Mouse (Mus musculus) skeletal muscle tissue, postnatal 0 days (tissue): ENCODE measurements around the gene Itprid2. TPM values are rescaled to one million over a fixed set of nuclear protein-coding genes. Genes with fewer than 3 reads are reported as not detected.

Source experiments
- polyA plus RNA-seq: library from polyadenylated mRNA; unstranded; fragments of >200 nt; fragmentation: Nextera tagmentation; extraction: Ambion mirVana; gene quantifications from 2 replicates; pipeline ENCODE4 v1.2.1, GENCODE M21; 2015

Gene Itprid2
- 3.6 and 4.4 TPM in 2 replicates for polyA plus RNA-seq

GRCm38 (mm10) chr2:79634528-79635400, at the start of gene Itprid2:
Gene Itprid2 (plus strand): TSS chr2:79635352.

DNA sequence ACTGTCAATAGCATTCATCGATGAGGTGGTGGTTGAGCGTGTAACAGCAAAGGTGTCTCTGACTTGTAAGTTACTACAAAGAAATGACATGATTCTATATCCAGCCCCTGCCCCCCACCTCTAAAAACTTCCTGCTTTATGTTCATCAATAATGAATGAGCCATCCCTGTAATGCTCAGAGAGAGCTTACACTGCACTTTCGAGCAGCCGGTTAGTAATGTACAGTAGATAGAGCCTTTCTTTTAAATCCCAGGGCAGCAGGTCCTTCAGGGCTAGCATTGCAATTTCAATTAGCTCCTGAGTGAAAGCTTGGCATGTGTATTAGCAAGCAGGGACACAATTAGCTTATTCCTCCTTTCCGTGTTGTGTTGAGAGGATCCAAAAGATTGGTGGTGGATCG, 72.4 kb downstream of the Itprid2 start, which contains the start of gene Ppp1r1c:
Gene Ppp1r1c, plus strand, starts transcription at position 206 of the 400 bp plus-strand sequence.

Other genes with a start within 250 kb of the Itprid2 start
- gene Neurod1, start 178.6 kb upstream of the Itprid2 start, polyA plus RNA-seq = not detected in 2 replicates
- gene Cerkl, start 178.6 kb upstream of the Itprid2 start, polyA plus RNA-seq = 0.15 and 0.50 TPM in 2 replicates
- 0.31 and 0.37 TPM in 2 replicates for gene Ppp1r1c, start 72.4 kb downstream of the Itprid2 start, polyA plus RNA-seq